Mouse (Mus musculus): ENCODE measurements around the gene Glb1.
"Not testable (repeated sequence)": the region's sequence is repeated elsewhere in the genome, so short reads cannot be mapped to it uniquely, and the experiment has no call there.

Gene Glb1

DNA sequence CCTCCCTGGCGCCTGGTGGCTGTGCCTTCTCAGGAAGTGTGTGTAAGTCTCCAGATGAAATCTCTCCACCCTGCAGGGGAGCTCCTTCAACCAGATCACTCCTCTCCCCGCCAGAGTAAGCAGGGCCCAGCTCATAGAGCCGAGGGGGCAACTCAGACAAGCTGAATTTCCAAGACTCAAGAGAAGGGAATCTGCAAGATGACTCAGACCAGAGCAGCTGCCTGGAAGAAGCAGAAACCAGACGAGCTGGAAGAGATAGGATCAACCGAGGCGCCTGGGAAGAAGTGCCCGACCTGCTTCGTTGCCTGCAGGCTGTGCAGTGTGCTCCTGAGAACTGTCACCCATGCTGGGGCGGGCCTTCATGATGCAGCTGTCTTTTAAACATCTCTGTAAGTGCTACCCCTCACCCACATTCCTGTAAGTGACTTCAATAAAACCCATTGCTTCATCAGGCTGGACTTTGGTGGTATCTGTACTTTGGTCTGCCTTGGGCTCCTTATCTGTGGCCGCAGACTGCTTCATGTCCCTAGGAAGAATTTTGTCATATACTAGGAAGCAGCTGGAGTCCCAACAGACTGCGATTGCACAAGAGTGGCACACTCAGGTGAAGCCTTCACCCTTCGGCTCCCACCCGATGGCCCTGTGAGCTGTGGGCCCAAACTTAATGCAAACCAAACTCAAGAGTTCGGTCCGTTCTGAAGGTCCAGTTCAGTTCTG is 102.0 kb downstream of the Glb1 start:
- DNase-seq = no peak

DNA sequence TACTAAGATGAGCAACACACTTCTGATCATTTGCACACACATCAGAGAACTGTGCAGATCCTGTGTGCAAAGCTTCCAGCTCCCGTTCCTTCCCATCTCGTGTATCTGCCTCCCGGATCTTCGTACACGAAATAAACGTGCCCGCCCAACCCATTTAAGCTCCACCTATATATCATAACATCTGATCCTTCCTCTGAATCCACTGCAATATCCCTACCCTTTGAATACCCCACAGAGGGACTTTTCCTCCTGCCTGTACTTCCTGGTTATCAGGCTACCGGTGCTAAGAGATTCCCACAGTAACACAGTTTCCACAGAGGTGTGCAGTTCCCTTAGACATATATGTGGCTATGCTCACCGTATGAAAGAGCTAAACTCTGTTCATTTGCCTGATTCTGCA is 103.9 kb downstream of the Glb1 start, which contains the start of gene Ccr4:
Gene Ccr4 (minus strand): TSS at position 101 of the 400 bp plus-strand sequence.
- DNase-seq = no peak

DNA sequence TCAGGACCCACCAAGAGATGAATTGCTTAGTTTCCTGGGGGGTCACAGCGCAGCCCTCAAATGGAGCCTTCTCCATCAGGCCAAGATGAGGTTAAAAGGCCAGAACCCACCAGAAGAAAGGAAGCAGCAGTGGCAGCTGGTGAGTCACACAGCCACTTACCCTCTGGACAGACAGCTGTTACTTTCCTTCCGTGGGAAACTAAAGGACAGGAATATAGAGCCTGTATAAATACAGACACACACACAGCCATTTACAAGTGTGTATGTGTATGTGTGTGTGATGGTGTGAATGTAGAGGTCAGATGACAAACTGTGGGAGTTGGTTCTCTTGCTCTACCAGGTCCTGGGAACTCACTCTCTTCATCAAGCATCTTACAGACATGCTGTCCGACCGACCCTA is 105.7 kb downstream of the Glb1 start:
- no peak for DNase-seq

DNA sequence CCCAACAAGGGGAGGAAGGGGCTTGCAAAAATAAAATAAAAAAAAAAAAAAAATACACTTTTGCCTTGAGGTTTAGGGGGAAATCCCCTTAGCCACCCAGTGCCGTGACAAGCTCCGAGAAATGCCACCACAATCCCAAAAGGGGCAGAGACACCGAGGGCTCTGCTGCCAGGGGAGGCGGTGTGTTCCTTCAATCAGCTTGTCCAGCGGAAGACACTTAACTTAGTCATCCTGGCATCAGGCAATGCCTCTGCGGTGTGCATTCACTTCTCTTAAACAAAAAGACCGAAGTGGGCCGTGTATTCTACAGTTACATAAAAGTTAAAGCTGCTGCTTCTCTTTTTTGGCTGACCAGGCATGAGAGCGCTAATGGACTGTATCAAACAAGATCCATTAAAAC is 106.5 kb downstream of the Glb1 start:
- no peak for DNase-seq

DNA sequence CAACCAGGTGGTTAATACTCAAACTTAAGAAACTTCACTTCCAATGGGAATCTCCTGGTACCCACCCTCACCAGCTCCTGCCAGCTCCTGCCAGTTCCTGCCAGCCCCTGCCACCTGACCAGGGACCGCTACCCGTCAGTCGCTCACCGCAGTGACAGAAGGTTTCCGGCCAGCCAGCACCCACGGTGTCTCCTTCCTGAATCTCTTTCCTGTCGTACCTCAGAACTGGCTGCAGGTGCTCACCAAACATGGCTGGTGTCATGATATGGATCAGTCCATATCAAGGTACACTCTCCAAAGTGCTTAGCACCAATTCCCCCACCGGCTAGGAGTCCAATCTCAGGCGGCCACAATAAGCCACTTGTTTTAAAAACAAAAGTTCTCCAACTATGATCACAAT is 108.9 kb downstream of the Glb1 start:
- no peak for DNase-seq

DNA sequence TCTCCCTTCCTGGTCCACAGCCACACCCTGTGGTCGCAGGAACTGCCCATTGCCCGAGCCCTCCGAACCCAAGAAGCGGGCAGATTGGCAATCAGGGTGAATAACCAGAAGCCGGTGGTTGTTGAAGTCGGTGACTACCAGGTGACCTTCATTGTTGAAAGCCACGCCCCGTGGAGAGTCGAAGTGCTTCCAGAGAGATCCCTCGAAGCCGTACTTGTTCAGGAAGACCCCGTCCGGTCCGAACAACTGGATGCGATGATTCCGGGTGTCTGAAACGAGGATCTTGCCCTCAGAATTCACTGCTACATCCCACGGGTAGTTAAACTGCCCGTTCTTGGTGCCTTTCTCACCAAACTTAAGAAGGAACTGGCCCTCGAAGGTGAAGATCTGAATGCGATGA is 112.0 kb downstream of the Glb1 start:
- DNase-seq = no peak

DNA sequence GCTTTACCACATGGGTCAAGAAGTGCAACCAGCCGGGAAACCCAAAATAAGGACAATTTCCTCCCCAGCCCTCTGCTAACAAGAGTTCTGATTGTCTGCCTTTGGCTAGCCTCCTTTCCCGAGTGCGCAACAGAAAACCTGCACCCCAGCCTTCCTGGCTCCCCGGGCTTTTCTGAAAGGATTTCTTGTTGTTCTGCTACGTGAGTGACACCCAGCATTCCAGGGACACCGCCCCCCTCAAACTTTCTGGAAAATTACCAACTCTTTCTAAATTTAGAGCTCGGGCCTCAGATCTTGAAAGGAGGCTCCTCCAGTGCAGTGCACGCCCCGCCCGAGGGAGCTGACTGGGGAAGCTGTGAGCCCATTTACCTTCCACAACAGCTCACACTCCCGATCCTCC is 114.5 kb downstream of the Glb1 start, which contains the start of gene C130032M10Rik:
Gene C130032M10Rik (plus strand): TSS at position 334 of the 400 bp plus-strand sequence.
- DNase-seq = no peak

DNA sequence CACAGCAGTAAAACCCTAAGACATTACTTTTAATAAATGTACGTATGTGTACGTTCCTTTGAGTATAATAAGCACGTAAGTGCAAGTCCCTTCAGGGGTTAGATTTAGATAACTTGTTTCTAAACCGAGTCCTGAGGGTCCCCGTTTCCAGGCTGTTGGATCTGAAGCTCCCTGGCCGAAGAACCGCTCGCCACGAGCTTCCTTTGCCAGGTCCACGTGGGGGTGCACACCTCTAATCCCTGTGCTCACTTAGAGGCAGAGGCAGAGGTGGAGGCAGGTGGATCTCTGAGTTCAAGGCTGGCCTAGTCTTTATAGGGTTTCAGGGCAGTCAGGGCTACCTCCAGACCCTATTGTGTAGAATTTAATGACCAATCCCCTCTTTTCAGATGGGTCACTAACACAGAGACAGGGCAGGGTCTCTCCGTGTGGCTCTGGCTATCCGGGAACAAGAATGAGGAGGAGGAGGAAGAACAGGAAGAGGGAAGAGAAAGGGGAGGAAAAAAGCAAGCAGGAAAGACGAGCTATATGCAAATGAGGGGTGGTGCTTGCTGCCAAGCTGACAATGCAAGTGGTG is 117.1 kb downstream of the Glb1 start:
- DNase-seq = no peak

DNA sequence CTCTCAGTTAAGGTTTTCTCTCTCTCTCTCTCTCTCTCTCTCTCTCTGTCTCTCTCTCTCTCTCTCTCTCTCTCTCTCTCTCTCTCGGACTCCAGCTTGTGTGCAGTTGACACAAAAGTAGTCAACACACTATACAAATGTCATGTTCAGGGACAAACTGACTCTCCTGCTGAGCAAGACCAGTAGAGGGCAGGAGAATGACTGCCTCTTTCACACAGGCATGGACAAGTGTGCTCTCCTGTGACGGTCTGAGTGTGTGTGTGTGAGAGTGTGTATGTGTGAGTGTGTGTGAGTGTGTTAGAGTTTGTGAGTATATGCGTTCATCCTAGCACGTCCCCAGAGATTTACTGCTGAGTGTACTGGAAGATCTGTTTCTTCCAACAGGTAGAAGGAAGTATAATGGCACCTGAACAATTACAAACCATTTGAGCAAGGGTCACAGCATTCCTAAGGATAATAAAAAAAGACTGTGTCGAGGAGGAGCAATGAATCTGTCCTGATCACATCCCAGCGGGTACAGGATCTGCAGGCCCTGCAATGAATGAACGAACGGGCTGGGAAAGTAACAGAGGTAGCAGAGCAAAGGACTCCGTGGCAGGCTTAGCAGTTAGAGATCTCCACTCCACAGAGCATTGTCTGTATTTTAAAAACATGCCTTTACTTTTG is 118.1 kb downstream of the Glb1 start:
- DNase-seq = no peak

DNA sequence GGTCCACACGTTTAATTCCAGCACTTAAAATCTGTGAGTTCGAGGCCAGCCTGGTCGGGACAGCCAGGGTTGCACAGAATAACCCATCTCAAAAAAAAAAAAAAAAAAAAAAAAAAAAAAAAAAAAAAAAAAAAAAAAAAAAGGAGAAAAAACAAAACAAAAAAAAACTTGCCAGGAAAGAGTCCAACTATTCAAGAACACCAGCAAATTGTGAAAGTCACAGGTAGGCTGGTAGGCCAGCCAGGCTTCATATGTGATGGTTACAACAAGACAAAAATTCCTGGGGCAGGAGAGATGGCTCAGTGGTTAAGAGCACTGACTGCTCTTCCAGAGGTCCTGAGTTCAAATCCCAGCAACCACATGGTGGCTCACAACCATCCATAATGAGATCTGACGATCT is 119.7 kb downstream of the Glb1 start:
- not testable (repeated sequence) for DNase-seq

DNA sequence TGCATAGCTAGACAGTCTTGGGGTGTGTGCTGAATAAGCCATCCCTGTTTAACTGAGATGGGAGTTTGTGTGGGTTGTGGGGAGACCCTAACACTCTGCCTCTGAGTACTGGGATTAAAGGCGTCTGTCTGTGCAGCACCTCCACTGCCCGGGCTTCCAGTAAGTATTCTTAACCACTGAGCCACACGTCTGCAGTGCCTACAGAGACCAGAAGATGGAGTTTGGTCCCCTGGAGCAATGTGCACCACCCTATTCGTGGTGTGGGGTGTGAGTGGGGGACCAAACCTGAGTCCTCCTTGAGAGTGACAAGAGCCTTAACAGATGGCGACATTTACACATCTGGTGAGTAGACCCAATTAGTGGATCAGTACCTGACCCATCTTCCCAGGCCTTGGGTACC is 121.2 kb downstream of the Glb1 start:
- no peak for DNase-seq

DNA sequence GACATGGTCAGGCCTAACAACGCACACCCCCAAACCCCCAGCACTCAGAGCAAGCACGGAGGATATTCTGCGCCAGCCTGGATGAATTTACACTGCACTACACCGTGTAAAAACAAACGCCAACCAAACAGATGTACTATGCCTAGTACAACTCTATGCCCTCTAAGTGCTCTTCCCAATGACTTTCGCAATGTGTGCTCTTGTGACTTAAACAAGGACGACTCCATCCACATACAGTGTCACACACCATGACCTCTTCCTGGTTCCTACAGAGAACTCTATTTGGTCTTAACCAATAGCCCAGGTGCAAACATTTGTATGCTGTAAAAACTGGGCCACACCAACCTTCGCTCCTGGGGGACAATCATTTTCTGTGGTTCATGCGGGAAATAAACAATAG is 121.6 kb downstream of the Glb1 start:
- no peak for DNase-seq
